Mouse (Mus musculus): ENCODE results near the gene Atf3. TPM values are rescaled to one million over a fixed set of nuclear protein-coding genes. Genes with fewer than 3 reads are reported as not detected.

Atf3 gene
- total RNA-seq (2021), result 1 to 10 TPM in 1 of 2 experiments, under 1 TPM in 1; 0.48 to 2.4 TPM
- long read RNA-seq, experiment 1, result 0 reads
- long read RNA-seq, experiment 2, partial matches to known transcripts, result 0 of 1 reads
- long read RNA-seq, experiment 2, other reads (novel, unspliced or antisense), result 0 of 1 reads

- H3K4me3 ChIP-seq, result no peak within 1 kb of the TSS
- no peak for TF ChIP-seq CTCF (IDR thresholded peaks at IDR 0.05)
- H3K27ac ChIP-seq, result no peak within 1 kb of the TSS
- DNase-seq (ENCODE audit: extremely low spot score in 1 of 2, low spot score in 2 of 2), result no peak
- intact Hi-C loops (cut with DNase I), result no loop called here
These were observed at the start of gene Atf3 for GRCm38 (mm10) chr1:191217939-191218338. Gene Atf3 (minus strand): TSS chr1:191218039.

- H3K27ac ChIP-seq, result no peak overlapping the region
- H3K4me3 ChIP-seq, result no peak overlapping the region
- DNase-seq (ENCODE audit: extremely low spot score in 1 of 2, low spot score in 2 of 2), result no peak
- no peak for TF ChIP-seq CTCF (IDR thresholded peaks at IDR 0.05)
- intact Hi-C loops (cut with DNase I), result no loop called here
These were observed 49.3 kb upstream of the Atf3 start for GRCm38 (mm10) chr1:191267162-191267561.

GRCm38 (mm10) chr1:191263471-191263870 lies 45.6 kb upstream of the Atf3 start:
- intact Hi-C loops (cut with DNase I), result no loop called here
- DNase-seq (ENCODE audit: extremely low spot score in 1 of 2, low spot score in 2 of 2), result no peak
- no peak for TF ChIP-seq CTCF (IDR thresholded peaks at IDR 0.05)
- Histone ChIP-seq H3K4me3 (no peak overlapping the region), H3K27ac (no peak overlapping the region)

GRCm38 (mm10) chr1:191261861-191262260 lies 44.0 kb upstream of the Atf3 start:
- intact Hi-C loops (cut with DNase I), result no loop called here
- no peak for DNase-seq (ENCODE audit: extremely low spot score in 1 of 2, low spot score in 2 of 2)
- no peak for TF ChIP-seq CTCF (IDR thresholded peaks at IDR 0.05)
- Histone ChIP-seq H3K4me3 (no peak overlapping the region), H3K27ac (no peak overlapping the region)

- intact Hi-C loops (cut with DNase I), result no loop called here
- H3K27ac ChIP-seq, result no peak overlapping the region
- TF ChIP-seq CTCF (IDR thresholded peaks at IDR 0.05), result no peak
- no peak for DNase-seq (ENCODE audit: extremely low spot score in 1 of 2, low spot score in 2 of 2)
- H3K4me3 ChIP-seq, result no peak overlapping the region
These were observed 41.8 kb upstream of the Atf3 start for GRCm38 (mm10) chr1:191259661-191260060.

GRCm38 (mm10) chr1:191259121-191259520 lies 41.3 kb upstream of the Atf3 start:
- no peak overlapping the region for H3K4me3 ChIP-seq
- intact Hi-C loops (cut with DNase I), result no loop called here

GRCm38 (mm10) chr1:191258521-191258920 lies 40.7 kb upstream of the Atf3 start:
- no peak for TF ChIP-seq CTCF (IDR thresholded peaks at IDR 0.05)
- intact Hi-C loops (cut with DNase I), result no loop called here

More at GRCm38 (mm10) chr1:191259121-191259520, 41.3 kb upstream of the Atf3 start:
- DNase-seq (ENCODE audit: extremely low spot score in 1 of 2, low spot score in 2 of 2), result no peak
- no peak for TF ChIP-seq CTCF (IDR thresholded peaks at IDR 0.05)
- H3K27ac ChIP-seq, result no peak overlapping the region

GRCm38 (mm10) chr1:191257981-191258380 lies 40.1 kb upstream of the Atf3 start:
- H3K4me3 ChIP-seq, result no peak overlapping the region
- intact Hi-C loops (cut with DNase I), result no loop called here

More at GRCm38 (mm10) chr1:191258521-191258920, 40.7 kb upstream of the Atf3 start:
- Histone ChIP-seq H3K4me3 (no peak overlapping the region), H3K27ac (no peak overlapping the region)
- no peak for DNase-seq (ENCODE audit: extremely low spot score in 1 of 2, low spot score in 2 of 2)

GRCm38 (mm10) chr1:191257351-191257771 lies 39.5 kb upstream of the Atf3 start:
- no peak for TF ChIP-seq CTCF (IDR thresholded peaks at IDR 0.05)
- Histone ChIP-seq H3K4me3 (no peak overlapping the region), H3K27ac (no peak overlapping the region)
- no peak for DNase-seq (ENCODE audit: extremely low spot score in 1 of 2, low spot score in 2 of 2)
- intact Hi-C loops (cut with DNase I), result no loop called here

More at GRCm38 (mm10) chr1:191257981-191258380, 40.1 kb upstream of the Atf3 start:
- TF ChIP-seq CTCF (IDR thresholded peaks at IDR 0.05), result no peak
- no peak overlapping the region for H3K27ac ChIP-seq
- no peak for DNase-seq (ENCODE audit: extremely low spot score in 1 of 2, low spot score in 2 of 2)

GRCm38 (mm10) chr1:191256566-191257350 lies 38.9 kb upstream of the Atf3 start:
- DNase-seq (ENCODE audit: extremely low spot score in 1 of 2, low spot score in 2 of 2), result no peak
- TF ChIP-seq CTCF (IDR thresholded peaks at IDR 0.05), result no peak
- intact Hi-C loops (cut with DNase I), result no loop called here
- Histone ChIP-seq H3K4me3 (no peak overlapping the region), H3K27ac (no peak overlapping the region)

- H3K4me3 ChIP-seq, result no peak overlapping the region
- no peak overlapping the region for H3K27ac ChIP-seq
- no peak for TF ChIP-seq CTCF (IDR thresholded peaks at IDR 0.05)
- DNase-seq (ENCODE audit: extremely low spot score in 1 of 2, low spot score in 2 of 2), result no peak
- intact Hi-C loops (cut with DNase I), result no loop called here
These were observed 38.3 kb upstream of the Atf3 start for GRCm38 (mm10) chr1:191256134-191256533.

GRCm38 (mm10) chr1:191254448-191254847 lies 36.6 kb upstream of the Atf3 start:
- intact Hi-C loops (cut with DNase I), result no loop called here
- DNase-seq (ENCODE audit: extremely low spot score in 1 of 2, low spot score in 2 of 2), result no peak
- no peak overlapping the region for H3K27ac ChIP-seq
- TF ChIP-seq CTCF (IDR thresholded peaks at IDR 0.05), result no peak; the same call in 1 of the 2 replicates
- H3K4me3 ChIP-seq, result no peak overlapping the region

All from left cerebral cortex, adult 2 months (tissue).